Mouse (Mus musculus) thymus, postnatal 4 days (tissue): ENCODE data around the gene Ubash3b.

Experiments
- DNase-seq: peaks from one replicate; pipeline ENCODE4 v3.0.0; 2021

Ubash3b gene

GRCm38 (mm10) chr9:41050331-41051079, 111.0 kb downstream of the Ubash3b start:
- DNase-seq, result no peak

GRCm38 (mm10) chr9:41049282-41049681, 112.2 kb downstream of the Ubash3b start:
- no peak for DNase-seq

- DNase-seq, result no peak
These were observed 112.7 kb downstream of the Ubash3b start for GRCm38 (mm10) chr9:41048820-41049219.

GRCm38 (mm10) chr9:41048216-41048615, 113.3 kb downstream of the Ubash3b start:
- no peak for DNase-seq

- no peak for DNase-seq
These were observed 113.8 kb downstream of the Ubash3b start for GRCm38 (mm10) chr9:41047654-41048053.

- peak; percentile 86 for DNase-seq
These were observed 116.9 kb downstream of the Ubash3b start for GRCm38 (mm10) chr9:41044626-41045025.

- no peak for DNase-seq
These were observed 117.9 kb downstream of the Ubash3b start for GRCm38 (mm10) chr9:41043641-41044040.

GRCm38 (mm10) chr9:41041404-41041803, 120.1 kb downstream of the Ubash3b start:
- DNase-seq, result no peak

- DNase-seq, result no peak
These were observed 123.3 kb downstream of the Ubash3b start for GRCm38 (mm10) chr9:41038150-41038664.

GRCm38 (mm10) chr9:41031590-41032489, 129.7 kb downstream of the Ubash3b start:
- no peak for DNase-seq

- no peak for DNase-seq
These were observed 131.7 kb downstream of the Ubash3b start for GRCm38 (mm10) chr9:41029827-41030226.

- DNase-seq, result peak; percentile 78
These were observed 133.0 kb downstream of the Ubash3b start for GRCm38 (mm10) chr9:41028470-41028869.

- DNase-seq, result no peak
These were observed 139.8 kb downstream of the Ubash3b start for GRCm38 (mm10) chr9:41021690-41022089.

GRCm38 (mm10) chr9:41020486-41020885, 141.0 kb downstream of the Ubash3b start:
- DNase-seq, result no peak

GRCm38 (mm10) chr9:41014512-41014911, 147.0 kb downstream of the Ubash3b start:
- DNase-seq, result no peak

GRCm38 (mm10) chr9:41012456-41012855, 149.0 kb downstream of the Ubash3b start:
- no peak for DNase-seq

- DNase-seq, result no peak
These were observed 149.7 kb downstream of the Ubash3b start for GRCm38 (mm10) chr9:41011512-41012436.

GRCm38 (mm10) chr9:41007785-41008184, 153.7 kb downstream of the Ubash3b start:
- DNase-seq, result no peak

GRCm38 (mm10) chr9:41004415-41004814, 157.1 kb downstream of the Ubash3b start, which contains the start of gene Crtam:
Gene Crtam (minus strand): TSS chr9:41004628.
- peak; percentile 40 for DNase-seq

- peak; percentile 53 for DNase-seq
These were observed 164.2 kb downstream of the Ubash3b start for GRCm38 (mm10) chr9:40997116-40997779.

- no peak for DNase-seq
These were observed 167.4 kb downstream of the Ubash3b start for GRCm38 (mm10) chr9:40994075-40994474.

GRCm38 (mm10) chr9:40991511-40991910, 170.0 kb downstream of the Ubash3b start:
- no peak for DNase-seq
